Mouse (Mus musculus): ENCODE results near the gene Coq10a. TPM values are rescaled to one million over a fixed set of nuclear protein-coding genes. Genes with fewer than 3 reads are reported as not detected.
A peak's percentile ranks its signal among the peaks of the same experiment; 100 is the strongest.

Gene Coq10a
- polyA plus RNA-seq, 1 experiment from 2014 or later: 37.6 TPM

- H3K27me3 ChIP-seq: no peaks in the 10 kb centered on the region
- H3K36me3 ChIP-seq: peaks cover 27% of the 10 kb centered on the region
- peaks cover 22% of the 10 kb centered on the region for H3K4me1 ChIP-seq (replicated peaks)
- H3K27ac ChIP-seq: no peak within 1 kb of the TSS
- ATAC-seq (ENCODE audit: low FRiP score): no peak
- no peaks in the 10 kb centered on the region for H3K9me3 ChIP-seq
- no peak within 1 kb of the TSS for H3K9ac ChIP-seq
- 21% methylated on average over 2 of the region's 2 CpGs for WGBS
- H3K4me3 ChIP-seq: no peak within 1 kb of the TSS
- H3K4me2 ChIP-seq: no peak within 1 kb of the TSS
Measured at GRCm38 (mm10) chr10:128401056-128401455, 32.3 kb upstream of the Coq10a start, which contains the start of gene Slc39a5. Slc39a5 (minus strand) TSS chr10:128401229.

GRCm38 (mm10) chr10:128400338-128400737 lies 31.5 kb upstream of the Coq10a start:
- ATAC-seq (ENCODE audit: low FRiP score): no peak
- 39% methylated on average over 5 of the region's 5 CpGs for WGBS
- Histone ChIP-seq H3K4me1 (replicated peaks) (peaks cover 22% of the 10 kb centered on the region), H3K9ac (no peak overlapping the region), H3K9me3 (no peaks in the 10 kb centered on the region), H3K4me3 (no peak overlapping the region), H3K27me3 (no peaks in the 10 kb centered on the region), H3K27ac (no peak overlapping the region), H3K36me3 (peaks cover 23% of the 10 kb centered on the region), H3K4me2 (no peak overlapping the region)

- Histone ChIP-seq H3K4me1 (replicated peaks) (peaks cover 22% of the 10 kb centered on the region), H3K4me3 (no peak overlapping the region), H3K36me3 (peaks cover 42% of the 10 kb centered on the region), H3K27me3 (no peaks in the 10 kb centered on the region), H3K27ac (no peak overlapping the region), H3K9me3 (no peaks in the 10 kb centered on the region), H3K9ac (0 out of 2 replicates have a peak overlapping the region, but pooled peaks have one; percentile 3), H3K4me2 (no peak overlapping the region)
- ATAC-seq (ENCODE audit: low FRiP score): no peak
- 61% methylated on average over 7 of the region's 7 CpGs for WGBS
Measured at GRCm38 (mm10) chr10:128397466-128397865, 28.7 kb upstream of the Coq10a start.

- Histone ChIP-seq H3K27me3 (no peaks in the 10 kb centered on the region), H3K27ac (no peak overlapping the region), H3K4me2 (no peak overlapping the region), H3K4me3 (no peak overlapping the region), H3K36me3 (peaks cover 49% of the 10 kb centered on the region), H3K9me3 (no peaks in the 10 kb centered on the region), H3K4me1 (replicated peaks) (peaks cover 22% of the 10 kb centered on the region), H3K9ac (no peak overlapping the region)
- 75% methylated on average over 10 of the region's 10 CpGs for WGBS
- no peak for ATAC-seq (ENCODE audit: low FRiP score)
Measured at GRCm38 (mm10) chr10:128396716-128397264, 28.0 kb upstream of the Coq10a start.

- no peaks in the 10 kb centered on the region for H3K27me3 ChIP-seq
- peak overlapping the region; percentile 1; the same call in 1 of the 2 replicates for H3K27ac ChIP-seq
- 73% methylated on average over 11 of the region's 11 CpGs for WGBS
- H3K9ac ChIP-seq: no peak overlapping the region
- ATAC-seq (ENCODE audit: low FRiP score): no peak
- no peak overlapping the region for H3K4me3 ChIP-seq
- H3K9me3 ChIP-seq: no peaks in the 10 kb centered on the region
- H3K36me3 ChIP-seq: peaks cover 50% of the 10 kb centered on the region
- peaks cover 22% of the 10 kb centered on the region for H3K4me1 ChIP-seq (replicated peaks)
- no peak overlapping the region for H3K4me2 ChIP-seq
Measured at GRCm38 (mm10) chr10:128396017-128396673, 27.3 kb upstream of the Coq10a start.

GRCm38 (mm10) chr10:128391850-128392249 lies 23.1 kb upstream of the Coq10a start:
- H3K4me1 ChIP-seq (replicated peaks): peaks cover 7% of the 10 kb centered on the region; the same call in 1 of the 2 replicates
- ATAC-seq (ENCODE audit: low FRiP score): no peak
- no peak overlapping the region for H3K27ac ChIP-seq
- WGBS: 82% methylated on average over 6 of the region's 6 CpGs
- peaks cover 90% of the 10 kb centered on the region for H3K36me3 ChIP-seq
- H3K4me2 ChIP-seq: no peak overlapping the region
- H3K4me3 ChIP-seq: no peak overlapping the region
- no peaks in the 10 kb centered on the region for H3K9me3 ChIP-seq
- H3K9ac ChIP-seq: no peak overlapping the region
- H3K27me3 ChIP-seq: no peaks in the 10 kb centered on the region

- H3K4me2 ChIP-seq: no peak overlapping the region
- 96% methylated on average over 12 of the region's 12 CpGs for WGBS
- H3K36me3 ChIP-seq: peaks cover 94% of the 10 kb centered on the region
- H3K4me3 ChIP-seq: no peak overlapping the region
- no peaks in the 10 kb centered on the region for H3K27me3 ChIP-seq
- no peak overlapping the region for H3K27ac ChIP-seq
- no peaks in the 10 kb centered on the region for H3K9me3 ChIP-seq
- no peak overlapping the region for H3K9ac ChIP-seq
- no peak for ATAC-seq (ENCODE audit: low FRiP score)
- H3K4me1 ChIP-seq (replicated peaks): no peaks in the 10 kb centered on the region
Measured at GRCm38 (mm10) chr10:128390366-128390765, 21.6 kb upstream of the Coq10a start.

- WGBS: 96% methylated on average over 6 of the region's 6 CpGs
- H3K4me3 ChIP-seq: no peak overlapping the region
- no peak for ATAC-seq (ENCODE audit: low FRiP score)
- H3K27me3 ChIP-seq: no peaks in the 10 kb centered on the region
- H3K4me2 ChIP-seq: no peak overlapping the region
- no peaks in the 10 kb centered on the region for H3K4me1 ChIP-seq (replicated peaks)
- no peak overlapping the region for H3K27ac ChIP-seq
- no peak overlapping the region for H3K9ac ChIP-seq
- no peaks in the 10 kb centered on the region for H3K9me3 ChIP-seq
- H3K36me3 ChIP-seq: peaks cover 100% of the 10 kb centered on the region
Measured at GRCm38 (mm10) chr10:128389570-128389969, 20.8 kb upstream of the Coq10a start.

GRCm38 (mm10) chr10:128388941-128389340 lies 20.1 kb upstream of the Coq10a start:
- 89% methylated on average over 14 of the region's 14 CpGs for WGBS

GRCm38 (mm10) chr10:128385902-128386301 lies 17.1 kb upstream of the Coq10a start:
- Histone ChIP-seq H3K4me2 (no peak overlapping the region), H3K9ac (no peak overlapping the region), H3K4me1 (replicated peaks) (no peaks in the 10 kb centered on the region), H3K27me3 (no peaks in the 10 kb centered on the region), H3K4me3 (no peak overlapping the region), H3K9me3 (no peaks in the 10 kb centered on the region), H3K36me3 (peaks cover 100% of the 10 kb centered on the region), H3K27ac (0 out of 2 replicates have a peak overlapping the region, but pooled peaks have one; percentile 2)
- WGBS: 93% methylated on average over 7 of the region's 7 CpGs
- no peak; the same call in 1 of the 2 replicates for ATAC-seq (ENCODE audit: low FRiP score)

More at GRCm38 (mm10) chr10:128388941-128389340, 20.1 kb upstream of the Coq10a start:
- H3K27ac ChIP-seq: no peak overlapping the region
- peaks cover 100% of the 10 kb centered on the region for H3K36me3 ChIP-seq
- H3K4me1 ChIP-seq (replicated peaks): no peaks in the 10 kb centered on the region
- H3K4me2 ChIP-seq: no peak overlapping the region
- no peak overlapping the region for H3K4me3 ChIP-seq
- no peaks in the 10 kb centered on the region for H3K9me3 ChIP-seq
- no peaks in the 10 kb centered on the region for H3K27me3 ChIP-seq
- ATAC-seq (ENCODE audit: low FRiP score): no peak
- H3K9ac ChIP-seq: no peak overlapping the region

- Histone ChIP-seq H3K9ac (no peak overlapping the region), H3K9me3 (no peaks in the 10 kb centered on the region), H3K27ac (no peak overlapping the region), H3K27me3 (no peaks in the 10 kb centered on the region), H3K4me1 (replicated peaks) (peaks cover 18% of the 10 kb centered on the region), H3K36me3 (peaks cover 92% of the 10 kb centered on the region), H3K4me3 (no peak overlapping the region), H3K4me2 (no peak overlapping the region)
- no peak for ATAC-seq (ENCODE audit: low FRiP score)
- 81% methylated on average over 8 of the region's 8 CpGs for WGBS
Measured at GRCm38 (mm10) chr10:128382482-128382881, 13.7 kb upstream of the Coq10a start.

GRCm38 (mm10) chr10:128380565-128380964 lies 11.8 kb upstream of the Coq10a start:
- no peaks in the 10 kb centered on the region for H3K27me3 ChIP-seq
- H3K9me3 ChIP-seq: no peaks in the 10 kb centered on the region
- no peak overlapping the region for H3K27ac ChIP-seq
- ATAC-seq (ENCODE audit: low FRiP score): no peak
- WGBS: 93% methylated on average over 5 of the region's 5 CpGs
- no peak overlapping the region for H3K4me3 ChIP-seq
- H3K36me3 ChIP-seq: peaks cover 73% of the 10 kb centered on the region
- no peak overlapping the region for H3K9ac ChIP-seq
- H3K4me2 ChIP-seq: no peak overlapping the region
- peaks cover 29% of the 10 kb centered on the region for H3K4me1 ChIP-seq (replicated peaks)

GRCm38 (mm10) chr10:128379260-128379659 lies 10.5 kb upstream of the Coq10a start:
- 92% methylated on average over 7 of the region's 7 CpGs for WGBS
- Histone ChIP-seq H3K4me3 (no peak overlapping the region), H3K9ac (peak overlapping the region; percentile 100; the same call in 1 of the 2 replicates), H3K9me3 (no peaks in the 10 kb centered on the region), H3K27ac (no peak overlapping the region), H3K27me3 (no peaks in the 10 kb centered on the region), H3K36me3 (peaks cover 60% of the 10 kb centered on the region), H3K4me2 (no peak overlapping the region), H3K4me1 (replicated peaks) (peaks cover 29% of the 10 kb centered on the region)
- no peak for ATAC-seq (ENCODE audit: low FRiP score)

Data from hindbrain, embryonic 13.5 days (tissue).